Mouse (Mus musculus): ENCODE measurements around the gene Cfap77. TPM values are rescaled to one million over a fixed set of nuclear protein-coding genes. Genes with fewer than 3 reads are reported as not detected.

The Cfap77 gene
- total RNA-seq, 2 experiments from 2014 or later = 0.33 to 0.79 TPM

DNA sequence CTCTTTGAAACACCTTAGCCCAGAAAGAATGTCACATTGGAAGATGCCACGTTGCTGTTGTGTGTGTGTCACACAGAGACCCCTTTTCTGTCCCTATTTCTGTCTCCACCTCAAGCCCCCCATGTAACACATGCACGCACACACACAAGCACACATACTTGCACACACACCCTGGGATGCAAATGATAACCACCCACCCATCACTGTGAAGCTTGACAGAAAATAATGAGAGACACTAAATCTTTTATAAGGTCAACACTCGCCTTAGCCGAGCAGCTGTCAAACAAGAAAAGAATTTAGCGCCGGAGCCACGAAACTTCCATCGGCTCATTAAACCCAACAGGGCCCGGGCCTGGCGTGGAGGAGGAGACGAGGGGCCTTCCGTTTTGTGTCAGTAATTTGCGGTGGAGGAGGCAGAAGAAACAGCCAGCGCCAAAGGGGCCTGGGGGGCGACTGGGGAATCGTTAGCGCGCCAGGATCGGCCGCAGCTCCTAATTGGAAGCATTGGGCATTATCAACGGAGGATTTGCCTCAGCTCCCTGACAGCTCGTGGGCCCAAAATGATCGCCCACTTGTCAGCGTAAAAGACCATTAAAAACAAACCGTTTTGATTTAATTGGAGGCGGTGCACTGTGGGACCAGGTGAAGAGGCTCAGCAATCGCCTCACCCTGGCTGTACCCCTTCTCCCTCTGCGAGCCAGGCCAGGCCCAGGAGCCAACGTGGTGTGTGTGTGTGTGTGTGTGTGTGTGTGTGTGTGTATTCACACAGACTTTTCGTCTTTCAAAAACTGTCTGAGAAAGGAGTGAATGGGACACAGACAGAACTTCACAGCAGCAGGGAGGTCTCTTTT, 111.0 kb downstream of the Cfap77 start:
- no peak for DNase-seq

- no peak for DNase-seq
Measured at GRCm38 (mm10) chr2:28938997-28939396, 115.9 kb downstream of the Cfap77 start.

DNA sequence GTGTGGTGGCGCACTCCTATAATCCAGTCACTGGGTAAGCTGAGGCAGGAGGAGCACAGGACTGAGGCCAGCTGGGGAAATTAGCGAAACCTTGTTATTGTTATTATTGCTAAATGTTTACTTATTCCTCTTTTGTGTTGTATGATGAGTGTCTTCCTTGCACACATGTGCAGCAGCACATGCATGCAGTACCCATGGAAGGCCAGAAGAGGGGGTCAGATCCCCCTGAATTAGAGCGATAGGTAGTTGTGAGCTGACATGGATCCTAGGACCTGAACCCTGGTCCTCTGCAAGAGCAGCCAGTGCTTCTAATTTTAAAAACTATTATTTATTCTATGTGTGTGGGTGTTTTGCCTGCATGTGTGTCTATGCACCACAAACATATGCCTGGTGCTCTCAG, 124.3 kb downstream of the Cfap77 start:
- DNase-seq = no peak

GRCm38 (mm10) chr2:28923912-28924311, 131.0 kb downstream of the Cfap77 start:
- peak; percentile 84 to 87 for DNase-seq

GRCm38 (mm10) chr2:28919001-28919400, 135.9 kb downstream of the Cfap77 start:
- no peak for DNase-seq

GRCm38 (mm10) chr2:28917518-28918361, 137.1 kb downstream of the Cfap77 start:
- no peak for DNase-seq

- DNase-seq = no peak
Measured at GRCm38 (mm10) chr2:28917156-28917517, 137.7 kb downstream of the Cfap77 start.

DNA sequence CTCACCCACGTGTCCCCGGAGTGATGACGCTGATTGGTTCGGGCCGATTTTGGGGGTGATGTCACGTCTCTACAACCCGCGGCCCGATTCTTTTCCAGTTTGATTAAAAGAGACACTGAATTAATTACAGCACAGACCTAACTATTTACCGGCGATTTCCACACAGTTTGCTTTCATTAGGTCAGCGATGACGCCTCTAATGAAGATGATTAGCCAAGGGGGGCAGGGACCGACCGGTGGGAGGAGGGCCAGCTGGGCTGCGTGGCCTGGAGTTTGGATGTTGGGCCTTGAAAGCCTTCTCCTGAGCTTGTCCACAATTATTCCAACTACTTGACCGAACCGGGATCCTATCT, 138.4 kb downstream of the Cfap77 start, which contains the start of gene Barhl1:
TSS of gene Barhl1 (minus strand) at position 156 of the 353 bp plus-strand sequence.
- DNase-seq = no peak

- peak; percentile 73 to 86 for DNase-seq
Measured at GRCm38 (mm10) chr2:28915768-28916512, 138.9 kb downstream of the Cfap77 start.

DNA sequence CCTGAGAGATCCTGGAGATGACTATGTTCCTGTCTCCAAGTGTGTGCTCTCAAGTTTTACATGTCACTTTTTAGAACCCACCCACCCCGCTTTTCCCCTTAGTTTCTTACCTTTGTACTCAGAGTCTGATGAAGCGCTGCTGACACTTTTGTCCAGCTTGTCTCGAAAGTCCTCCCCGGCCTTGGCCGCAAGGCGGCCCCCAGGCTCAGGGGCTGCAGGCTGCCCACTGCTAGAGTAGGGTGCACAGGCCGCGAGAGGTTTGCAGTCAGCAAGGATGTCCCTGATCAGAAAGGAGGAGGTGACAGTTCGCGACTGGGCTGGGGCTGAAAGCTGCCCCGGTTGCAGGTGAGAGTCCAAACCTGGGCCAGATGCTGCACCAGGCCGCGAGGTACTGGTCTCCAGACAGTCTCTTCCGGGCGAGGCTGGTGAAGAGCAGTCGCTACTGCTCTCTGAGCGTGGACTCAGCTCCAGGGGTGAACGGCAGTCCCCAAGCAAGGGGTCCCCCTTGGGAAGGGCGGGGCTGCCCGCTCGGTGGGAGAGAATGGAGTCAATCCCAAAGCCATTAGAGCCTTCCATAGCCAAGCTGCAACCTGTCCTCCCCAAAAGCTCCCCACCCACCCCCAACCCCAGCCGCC, 139.6 kb downstream of the Cfap77 start:
- no peak for DNase-seq

DNA sequence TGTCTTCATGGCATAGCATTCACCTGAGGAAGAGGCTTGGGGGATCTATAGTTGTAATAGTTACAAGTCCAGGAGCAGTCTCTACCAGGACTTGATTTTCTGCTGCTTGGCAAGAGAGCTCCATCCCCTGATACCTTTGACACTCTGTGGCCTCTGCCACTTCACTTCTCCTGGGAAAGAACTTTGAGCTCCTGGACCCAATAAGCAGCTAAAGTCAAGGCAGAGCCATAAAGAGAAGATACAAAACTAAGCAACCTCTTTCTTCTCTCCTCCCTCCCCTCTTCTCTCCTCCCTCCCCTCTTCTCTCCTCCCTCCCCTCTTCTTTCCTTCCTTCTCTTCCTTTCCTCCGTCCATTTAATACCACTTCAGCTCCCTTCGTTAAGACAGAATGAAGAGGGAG, 140.7 kb downstream of the Cfap77 start:
- DNase-seq = no peak

- DNase-seq = no peak
Measured at GRCm38 (mm10) chr2:28912961-28913360, 141.9 kb downstream of the Cfap77 start.

DNA sequence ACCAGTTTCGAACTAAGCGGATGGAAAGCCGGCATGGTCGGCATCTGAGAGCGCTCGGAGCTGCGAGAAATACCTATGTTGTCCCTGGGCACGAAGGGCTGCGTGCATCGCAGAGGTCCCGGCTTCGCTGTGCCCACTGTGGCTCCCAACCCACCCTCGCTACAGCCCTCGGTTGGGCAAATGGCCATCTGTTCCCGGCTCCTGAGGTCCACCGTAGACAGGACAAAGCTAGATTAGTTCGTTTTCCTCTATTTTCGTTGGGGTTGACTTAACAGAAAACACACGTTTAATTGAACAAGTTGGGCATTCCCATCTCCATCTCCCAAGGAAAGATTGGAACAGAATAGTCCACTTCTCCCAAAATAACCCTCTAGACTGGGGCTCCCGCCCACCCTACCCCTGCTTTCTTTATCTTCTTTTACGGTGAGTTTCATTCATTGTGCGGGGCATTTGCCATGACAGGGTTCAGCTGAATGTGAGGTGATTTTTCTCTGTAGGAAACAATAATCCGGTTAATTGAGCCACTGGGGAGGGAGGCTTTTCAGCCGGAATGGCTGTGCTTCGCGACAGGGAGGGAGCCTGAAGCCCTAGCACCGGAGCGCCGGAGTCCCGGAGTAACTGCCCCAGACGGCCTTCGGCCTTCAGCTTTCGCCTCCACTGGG, 142.7 kb downstream of the Cfap77 start:
- no peak for DNase-seq

GRCm38 (mm10) chr2:28911331-28912038, 143.4 kb downstream of the Cfap77 start:
- DNase-seq = no peak

DNA sequence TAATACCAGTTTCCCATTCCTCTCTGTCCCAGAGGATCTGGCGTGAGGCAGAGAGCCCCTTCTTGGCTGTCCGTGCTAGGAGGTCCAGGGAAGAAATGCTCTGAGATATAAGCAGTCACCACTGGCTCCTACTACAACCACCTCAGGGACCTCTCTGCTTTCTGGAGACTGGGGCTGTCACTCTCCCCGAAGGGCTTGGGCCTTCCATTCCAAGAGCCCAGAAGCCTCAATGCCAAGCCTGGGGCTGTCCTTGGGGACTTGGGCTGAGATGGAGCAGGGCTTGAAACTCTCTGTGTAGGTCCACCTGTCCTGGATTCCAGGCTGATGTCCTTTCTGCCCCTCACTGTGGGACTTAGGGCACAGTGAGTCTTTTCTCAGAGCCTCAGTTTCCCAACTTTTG, 144.0 kb downstream of the Cfap77 start:
- no peak for DNase-seq

GRCm38 (mm10) chr2:28909818-28910710, 144.8 kb downstream of the Cfap77 start:
- DNase-seq = no peak

- DNase-seq = no peak
Measured at GRCm38 (mm10) chr2:28909186-28909817, 145.6 kb downstream of the Cfap77 start.

- peak; percentile 45 to 63 for DNase-seq
Measured at GRCm38 (mm10) chr2:28908389-28909153, 146.3 kb downstream of the Cfap77 start.
